Mouse (Mus musculus): ENCODE data around the gene Gm5142.

Gm5142 gene

GRCm38 (mm10) chr14:59178649-59179048, at the start of gene Gm5142:
Gm5142 (minus strand) TSS chr14:59178749.
- no peak for DNase-seq (ENCODE audit: low spot score)

- DNase-seq (ENCODE audit: low spot score): no peak
Observed at GRCm38 (mm10) chr14:59226240-59226639, 47.7 kb upstream of the Gm5142 start.

- no peak for DNase-seq (ENCODE audit: low spot score)
Observed at GRCm38 (mm10) chr14:59219241-59219640, 40.7 kb upstream of the Gm5142 start.

GRCm38 (mm10) chr14:59209816-59210215, 31.3 kb upstream of the Gm5142 start:
- DNase-seq (ENCODE audit: low spot score): no peak

GRCm38 (mm10) chr14:59209003-59209402, 30.5 kb upstream of the Gm5142 start:
- DNase-seq (ENCODE audit: low spot score): no peak

DNA sequence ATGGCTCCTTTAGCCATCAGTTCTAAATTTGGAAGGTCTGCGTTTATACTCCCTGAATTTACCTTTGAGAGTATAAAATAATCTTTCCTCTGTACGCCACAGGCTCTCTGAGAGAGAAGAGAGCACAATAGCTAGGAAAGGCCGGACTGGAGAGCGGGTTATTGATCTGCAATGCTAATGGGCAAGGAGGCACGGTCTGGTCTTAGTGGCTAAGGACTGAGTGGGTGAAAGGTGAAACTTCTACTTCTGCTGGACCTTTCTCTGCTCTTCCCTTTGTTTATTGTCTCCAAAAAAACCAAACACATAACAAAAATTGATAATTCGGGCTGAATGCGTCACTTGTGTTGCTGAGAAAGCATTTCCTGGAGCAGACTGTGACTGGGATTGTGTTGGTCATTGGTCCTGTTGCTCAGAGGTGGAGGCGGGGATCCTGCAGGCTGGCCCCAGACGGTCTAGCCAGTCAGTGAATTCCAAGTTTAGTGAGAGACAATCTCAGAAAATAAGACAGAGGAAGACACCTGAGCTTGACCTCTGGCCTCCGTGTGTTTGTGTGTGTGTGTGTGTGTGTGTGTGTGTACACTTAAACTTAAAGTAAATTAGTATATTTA, 27.5 kb upstream of the Gm5142 start:
- DNase-seq (ENCODE audit: low spot score): no peak

GRCm38 (mm10) chr14:59205461-59205860, 26.9 kb upstream of the Gm5142 start:
- no peak for DNase-seq (ENCODE audit: low spot score)

DNA sequence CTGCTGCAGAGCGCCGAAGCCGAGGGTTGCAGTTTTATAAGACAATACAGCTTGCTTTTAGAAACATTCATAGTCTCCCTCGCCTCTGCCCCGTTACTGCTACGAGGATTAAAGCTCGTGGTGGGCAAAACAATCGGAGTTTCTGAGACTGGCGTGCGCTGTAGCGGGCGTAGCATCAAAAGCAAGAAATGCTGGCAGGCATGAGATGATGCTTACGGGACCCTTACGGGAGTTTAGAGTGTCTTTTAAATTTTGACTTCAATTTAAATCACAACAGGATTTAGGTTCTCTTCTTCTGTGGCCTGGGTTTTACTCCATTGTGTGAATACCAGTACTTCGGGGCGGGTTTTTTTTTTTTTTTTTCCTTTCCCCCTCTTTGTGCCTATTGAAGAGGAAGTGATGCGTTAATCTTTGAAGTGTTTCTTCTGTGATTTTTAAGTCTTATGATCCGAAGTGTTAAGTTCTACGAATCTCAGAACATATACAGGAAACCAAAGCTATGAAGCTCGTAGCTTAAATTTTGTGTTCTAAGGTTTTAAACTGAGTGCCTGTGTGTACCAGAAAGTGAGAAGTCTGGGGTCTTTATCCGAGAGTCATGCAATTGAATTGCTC, 23.2 kb upstream of the Gm5142 start:
- no peak for DNase-seq (ENCODE audit: low spot score)

- peak; percentile 90 for DNase-seq (ENCODE audit: low spot score)
Observed at GRCm38 (mm10) chr14:59200711-59201603, 22.4 kb upstream of the Gm5142 start, which contains the start of gene Rcbtb1. Rcbtb1 (plus strand) TSS chr14:59201209.

DNA sequence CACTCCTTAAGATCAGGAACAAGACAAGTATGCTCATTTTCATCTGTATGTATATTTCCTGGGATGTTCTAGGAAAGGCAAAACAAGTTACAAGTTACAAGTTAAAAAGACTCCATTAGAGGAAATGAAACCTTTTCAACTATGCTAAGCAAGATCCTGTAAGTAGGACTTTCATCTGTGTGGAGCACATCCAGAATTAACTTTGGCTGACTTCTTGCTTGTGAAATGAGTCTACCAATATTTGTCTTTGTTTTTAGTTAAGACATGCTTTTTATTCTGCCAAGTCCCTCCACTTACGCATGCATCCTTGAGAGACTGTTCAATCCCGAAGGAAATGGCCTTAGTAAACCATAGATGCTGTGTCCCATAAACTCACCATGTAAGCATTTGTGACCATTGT, 7.6 kb upstream of the Gm5142 start:
- DNase-seq (ENCODE audit: low spot score): no peak

- no peak for DNase-seq (ENCODE audit: low spot score)
Observed at GRCm38 (mm10) chr14:59185514-59185913, 7.0 kb upstream of the Gm5142 start.

DNA sequence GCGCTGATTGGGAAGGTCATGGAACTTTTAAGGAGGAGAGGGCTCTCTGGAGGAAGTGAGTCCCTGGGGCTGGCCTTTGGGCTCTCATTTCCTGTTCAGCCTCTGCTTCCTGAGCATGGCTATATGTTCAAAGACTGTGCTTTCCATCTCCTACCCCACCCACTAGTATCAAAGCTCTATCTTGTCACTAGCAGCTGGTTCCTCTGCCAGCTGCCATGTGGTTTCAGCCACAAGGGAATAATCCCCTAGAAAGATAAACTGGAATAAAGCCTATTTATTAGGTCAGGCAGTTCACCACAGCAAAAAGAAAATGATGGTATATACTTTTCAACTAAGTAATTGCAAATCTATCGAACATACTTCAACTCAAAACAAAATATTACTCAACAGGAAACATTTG, 4.2 kb upstream of the Gm5142 start:
- DNase-seq (ENCODE audit: low spot score): no peak

DNA sequence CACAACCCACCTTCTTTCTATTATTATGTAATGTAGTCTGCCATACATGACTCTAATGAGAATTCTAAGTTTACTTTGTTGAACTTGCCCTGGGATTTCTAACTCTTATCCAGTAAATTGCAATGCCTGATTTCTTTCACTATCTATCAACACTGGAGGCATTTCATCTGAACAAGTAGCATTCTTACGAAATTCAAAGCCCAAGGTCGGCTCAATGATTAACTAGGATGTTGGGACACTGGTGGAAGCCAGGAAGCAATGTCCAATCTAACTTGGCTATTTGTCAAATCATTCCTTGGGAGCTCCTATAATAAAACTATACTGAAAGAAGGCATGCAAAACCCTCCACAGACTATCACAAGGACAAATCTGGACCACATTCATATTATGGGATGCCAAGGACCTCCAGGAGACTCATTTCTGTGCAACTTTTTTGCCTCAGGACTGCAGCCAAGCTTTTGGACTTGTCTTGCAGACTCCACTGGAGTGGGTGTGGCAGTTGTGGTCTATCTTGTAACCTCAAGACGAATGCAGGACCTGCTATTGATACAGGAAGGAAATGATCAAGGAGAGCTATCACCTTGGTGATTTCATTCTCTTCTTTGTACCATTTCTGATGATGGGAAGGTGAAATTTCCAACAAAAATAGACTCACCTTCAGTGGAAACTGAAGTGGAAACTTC, 21.4 kb downstream of the Gm5142 start:
- no peak for DNase-seq (ENCODE audit: low spot score)

- DNase-seq (ENCODE audit: low spot score): no peak
Observed at GRCm38 (mm10) chr14:59155589-59155988, 23.0 kb downstream of the Gm5142 start.

GRCm38 (mm10) chr14:59142793-59143192, 35.8 kb downstream of the Gm5142 start, which contains the start of gene 1700129C05Rik:
1700129C05Rik (minus strand) TSS chr14:59142893.
- DNase-seq (ENCODE audit: low spot score): no peak

- no peak for DNase-seq (ENCODE audit: low spot score)
Observed at GRCm38 (mm10) chr14:59114281-59114680, 64.3 kb downstream of the Gm5142 start.

All from spleen, adult 12 weeks (tissue).